Mouse (Mus musculus): ENCODE results near the gene Gpat3.

DNA sequence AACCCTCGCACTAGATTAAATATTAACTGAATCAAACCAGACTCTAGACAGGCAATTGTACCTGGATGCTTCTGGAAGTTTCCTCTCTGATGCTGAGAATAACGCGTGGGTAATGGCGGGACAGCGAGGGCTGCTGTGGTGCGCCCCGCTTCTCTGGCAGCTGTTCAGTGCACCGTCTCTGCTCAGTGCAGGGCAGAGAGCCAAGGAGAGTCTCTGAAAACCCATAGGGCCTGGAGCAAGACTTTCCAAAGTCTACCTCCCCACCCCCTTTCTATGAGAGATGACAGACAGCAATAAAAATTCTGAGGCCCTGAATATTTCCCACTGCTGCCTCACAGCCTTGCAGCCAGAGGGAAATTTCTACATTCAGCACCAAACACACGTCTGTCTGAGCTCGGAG, 63.4 kb downstream of the Gpat3 start:
- no peak for TF ChIP-seq CTCF (IDR thresholded peaks at IDR 0.05; ENCODE audit: low read depth)
- TF ChIP-seq EP300 (optimal IDR thresholded peaks at IDR 0.05), result no peak

Measured in stomach, postnatal 0 days (tissue).